Mouse (Mus musculus): ENCODE data around the gene Ms4a15.

- TF ChIP-seq CTCF (conservative IDR thresholded peaks at IDR 0.05; ENCODE audit: low read length) (no peak), NANOG (IDR thresholded peaks at IDR 0.05; ENCODE audit: borderline replicate concordance, low read length) (no peak)
Measured at GRCm38 (mm10) chr19:10949558-10949957, 43.5 kb downstream of the Ms4a15 start.
